Mouse (Mus musculus): ENCODE data around the gene Svs5. TPM values are rescaled to one million over a fixed set of nuclear protein-coding genes. Genes with fewer than 3 reads are reported as not detected.

Svs5 gene
- 1.7 TPM in 1 of 4 replicates, not detected in the others for total RNA-seq (2023; ENCODE audit: inconsistent age)

GRCm38 (mm10) chr2:164332440-164332839, at the start of gene Svs5:
Gene Svs5 (plus strand): TSS chr2:164332740.

GRCm38 (mm10) chr2:164288968-164289367, 43.6 kb upstream of the Svs5 start, which contains the start of gene Svs3a:
Gene Svs3a (plus strand): TSS chr2:164289268.

GRCm38 (mm10) chr2:164316451-164316850, 16.1 kb upstream of the Svs5 start, which contains the start of gene Svs6:
Gene Svs6 (plus strand): TSS chr2:164316751.

Other genes starting within 250 kb of the Svs5 start
- not detected in 4 replicates for gene Kcns1, start 161.6 kb upstream of the Svs5 start, total RNA-seq (2023; ENCODE audit: inconsistent age)
- gene Wfdc5, start 150.0 kb upstream of the Svs5 start, total RNA-seq (2023; ENCODE audit: inconsistent age), result not detected in 4 replicates
- not detected in 4 replicates for gene Wfdc12, start 142.1 kb upstream of the Svs5 start, total RNA-seq (2023; ENCODE audit: inconsistent age)
- not detected in 4 replicates for gene Wfdc15a, start 132.6 kb upstream of the Svs5 start, total RNA-seq (2023; ENCODE audit: inconsistent age)
- not detected in 4 replicates for gene Wfdc15b, start 111.1 kb upstream of the Svs5 start, total RNA-seq (2023; ENCODE audit: inconsistent age)
- gene Svs2, start 94.3 kb upstream of the Svs5 start, total RNA-seq (2023; ENCODE audit: inconsistent age), result not detected in 4 replicates
- not detected in 4 replicates for gene Svs3b, start 76.1 kb upstream of the Svs5 start, total RNA-seq (2023; ENCODE audit: inconsistent age)
- gene Svs4, start 54.3 kb upstream of the Svs5 start, total RNA-seq (2023; ENCODE audit: inconsistent age), result not detected in 4 replicates
- gene Svs3a, start 43.5 kb upstream of the Svs5 start, total RNA-seq (2023; ENCODE audit: inconsistent age), result not detected in 4 replicates
- gene Svs6, start 16.0 kb upstream of the Svs5 start, total RNA-seq (2023; ENCODE audit: inconsistent age), result not detected in 4 replicates
- 6.4 to 8.2 TPM (median 6.7 TPM) in 4 replicates for gene Slpi, start 56.4 kb downstream of the Svs5 start, total RNA-seq (2023; ENCODE audit: inconsistent age)
- gene Rbpjl, start 70.4 kb downstream of the Svs5 start, total RNA-seq (2023; ENCODE audit: inconsistent age), result 0.24 to 0.69 TPM (median 0.34 TPM) in 4 replicates
- 0.35 to 0.83 TPM (median 0.39 TPM) in 3 of 4 replicates, not detected in the other for gene Matn4, start 72.4 kb downstream of the Svs5 start, total RNA-seq (2023; ENCODE audit: inconsistent age)
- 173 to 196 TPM (median 177 TPM) in 4 replicates for gene Sdc4, start 111.1 kb downstream of the Svs5 start, total RNA-seq (2023; ENCODE audit: inconsistent age)
- gene Sys1, start 124.2 kb downstream of the Svs5 start, total RNA-seq (2023; ENCODE audit: inconsistent age), result 52.1 to 63.2 TPM (median 59.2 TPM) in 4 replicates
- 2.1 to 5.1 TPM in 2 of 4 replicates, not detected in the others for gene Gm20458, start 128.2 kb downstream of the Svs5 start, total RNA-seq (2023; ENCODE audit: inconsistent age)
- gene Trp53tg5, start 141.0 kb downstream of the Svs5 start, total RNA-seq (2023; ENCODE audit: inconsistent age), result not detected in 4 replicates
- 5.2 to 7.2 TPM (median 6.9 TPM) in 4 replicates for gene Dbndd2, start 153.4 kb downstream of the Svs5 start, total RNA-seq (2023; ENCODE audit: inconsistent age)
- 69.4 to 79.5 TPM (median 75.7 TPM) in 4 replicates for gene Pigt, start 164.8 kb downstream of the Svs5 start, total RNA-seq (2023; ENCODE audit: inconsistent age)
- gene Wfdc2, start 229.7 kb downstream of the Svs5 start, total RNA-seq (2023; ENCODE audit: inconsistent age), result not detected in 4 replicates
- gene Spint3, start 240.7 kb downstream of the Svs5 start, total RNA-seq (2023; ENCODE audit: inconsistent age), result not detected in 4 replicates